Mouse (Mus musculus) granulocyte monocyte progenitor cell, adult 5-6 weeks (primary cell): ENCODE data around the gene 4930453N24Rik. TPM values are rescaled to one million over a fixed set of nuclear protein-coding genes. Genes with fewer than 3 reads are reported as not detected.

Experiments
- ATAC-seq: replicated peaks from 2 replicates; pipeline ENCODE4 v1.8.0; 2016; ENCODE audit warnings: mild to moderate bottlenecking, moderate TSS enrichment, inconsistent platforms; ENCODE audit not compliant: poor library complexity, severe bottlenecking
- total RNA-seq, 2 experiments: library from RNA; stranded (forward) in 1 of 2; stranded (reverse) in 1 of 2; fragments of 200-712, 200-1000 nt in 1 of 2; fragments of >200 nt in 1 of 2; fragmentation: Nextera tagmentation in 1 of 2; gene quantifications; 2 replicates each; pipeline ENCODE4 v1.2.3; 2014 to 2017

Gene 4930453N24Rik
- 26.0 and 32.7 TPM in 2 replicates for total RNA-seq (2014; fragmentation: Nextera tagmentation)
- 21.5 and 25.9 TPM in 2 replicates for total RNA-seq (2017)

DNA sequence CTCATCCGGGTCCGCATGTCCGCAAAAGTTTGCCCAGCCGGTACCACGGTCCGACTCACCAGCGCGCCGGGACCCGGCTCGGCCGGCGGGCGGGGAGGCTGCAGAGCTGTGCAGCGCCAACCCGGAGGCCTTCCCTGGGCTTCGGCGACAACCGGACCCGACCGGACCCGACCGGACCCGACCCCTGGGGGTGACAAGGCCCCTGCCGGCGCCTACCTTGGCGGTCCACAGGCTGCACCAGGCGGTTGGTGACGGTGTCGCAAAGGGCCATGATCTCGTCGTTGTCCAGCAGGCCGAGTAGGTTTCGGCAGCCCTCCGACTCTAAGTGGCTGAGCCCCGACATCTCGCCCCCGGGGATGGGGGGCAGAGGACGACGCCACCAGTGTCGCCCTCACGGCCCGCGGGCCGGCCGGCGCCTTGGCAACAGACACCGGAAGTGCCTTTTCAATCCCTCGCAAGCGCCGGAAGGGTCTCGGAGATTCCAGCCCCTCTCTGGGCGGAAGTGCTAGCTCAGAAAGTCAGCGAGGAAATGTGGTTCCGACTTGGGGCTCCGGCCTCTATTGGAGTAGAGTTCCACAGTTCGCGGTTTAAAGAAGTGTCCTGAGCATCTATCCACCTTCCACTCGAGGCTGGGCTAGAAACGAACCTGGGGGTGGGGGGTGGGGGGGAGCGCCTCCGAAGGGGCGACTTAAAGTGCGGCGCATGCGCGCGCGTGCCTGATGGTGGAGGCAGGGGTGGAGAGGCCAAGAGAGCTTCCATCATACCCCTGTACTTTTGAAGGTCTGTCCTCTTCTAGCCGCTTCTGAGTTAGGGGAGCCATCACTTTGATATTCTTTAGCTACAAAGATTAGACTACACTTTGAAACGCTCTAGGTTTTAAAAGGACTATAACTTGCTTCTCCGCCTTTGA is at the start of gene 4930453N24Rik:
Gene 4930453N24Rik, minus strand, starts transcription at position 641 of the 910 bp plus-strand sequence.
- peak; percentile 91 for ATAC-seq

DNA sequence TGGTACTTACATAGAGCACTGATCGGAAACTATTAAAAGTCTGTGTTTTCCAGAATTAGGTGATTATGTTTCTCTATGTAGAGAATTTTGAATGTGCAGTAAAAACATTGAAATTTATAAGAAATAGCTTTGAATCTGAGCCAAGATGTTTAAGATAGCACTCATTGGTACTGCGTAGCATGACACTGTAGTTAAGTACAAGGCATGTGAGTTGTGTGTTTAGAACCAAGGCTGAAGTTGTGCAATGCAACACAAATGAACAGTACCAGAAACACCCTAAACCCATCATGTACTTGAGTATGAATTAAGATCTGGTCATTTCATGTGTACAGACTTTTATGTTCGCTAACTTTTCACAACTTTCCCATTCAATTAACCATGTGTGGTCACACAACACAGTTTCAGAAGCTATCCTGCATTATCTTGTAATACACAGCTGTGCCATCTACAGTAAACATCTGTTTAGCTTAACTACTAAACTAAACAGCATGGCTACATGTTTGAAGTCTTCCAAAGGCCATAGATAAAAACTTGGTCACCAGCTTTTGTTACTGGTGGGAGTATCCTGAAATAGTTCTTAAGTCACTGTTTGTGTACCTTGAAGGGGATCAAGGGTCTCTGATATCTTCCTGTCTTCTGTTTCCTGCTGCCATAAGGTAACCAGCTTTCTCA is 46.3 kb upstream of the 4930453N24Rik start:
- no peak for ATAC-seq

GRCm38 (mm10) chr16:64803041-64803440 is 32.1 kb upstream of the 4930453N24Rik start:
- no peak for ATAC-seq

GRCm38 (mm10) chr16:64801638-64802037 is 30.7 kb upstream of the 4930453N24Rik start:
- peak; percentile 100 for ATAC-seq

- ATAC-seq: no peak; the same call in 1 of the 2 replicates
Observed at GRCm38 (mm10) chr16:64800393-64800792, 29.4 kb upstream of the 4930453N24Rik start.

DNA sequence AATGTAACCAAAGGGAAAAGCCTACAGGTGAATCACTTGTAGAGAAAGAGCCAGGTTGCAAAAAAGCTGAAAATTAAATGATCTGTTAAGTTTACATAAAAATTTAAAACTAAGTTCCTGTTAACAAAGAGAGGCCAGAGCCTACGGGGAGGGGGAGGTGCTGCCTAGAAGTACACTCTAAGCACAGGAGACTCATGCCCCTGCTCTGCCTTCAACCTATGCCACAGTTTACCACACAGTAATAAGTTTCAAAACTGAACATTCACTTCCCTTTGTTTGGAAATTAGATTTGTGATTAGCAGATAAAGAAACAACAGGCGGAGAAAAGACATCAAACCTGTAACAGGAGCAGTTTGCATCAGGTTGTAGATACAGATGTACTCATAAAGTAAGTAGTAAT is 23.8 kb upstream of the 4930453N24Rik start:
- peak; percentile 89 for ATAC-seq

DNA sequence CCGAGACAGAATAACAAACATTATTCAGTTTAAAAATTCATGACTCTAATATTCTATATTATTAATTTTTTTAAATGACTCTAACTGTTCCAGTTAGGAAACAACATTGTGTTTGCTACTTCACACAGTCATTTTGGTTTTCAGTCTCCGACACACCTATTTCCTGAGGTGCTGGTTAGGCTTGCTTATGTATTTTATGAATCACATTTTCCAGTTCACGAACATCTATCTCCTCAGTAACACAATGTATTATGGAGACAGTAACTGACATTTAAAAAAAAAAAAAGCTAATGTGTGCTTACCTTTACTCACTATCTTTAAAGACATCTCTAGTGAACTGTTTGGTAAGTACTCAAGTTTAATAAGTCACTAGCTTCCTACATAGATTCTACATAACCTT is 18.7 kb upstream of the 4930453N24Rik start:
- ATAC-seq: no peak

- no peak for ATAC-seq
Observed at GRCm38 (mm10) chr16:64775516-64775915, 4.6 kb upstream of the 4930453N24Rik start.

DNA sequence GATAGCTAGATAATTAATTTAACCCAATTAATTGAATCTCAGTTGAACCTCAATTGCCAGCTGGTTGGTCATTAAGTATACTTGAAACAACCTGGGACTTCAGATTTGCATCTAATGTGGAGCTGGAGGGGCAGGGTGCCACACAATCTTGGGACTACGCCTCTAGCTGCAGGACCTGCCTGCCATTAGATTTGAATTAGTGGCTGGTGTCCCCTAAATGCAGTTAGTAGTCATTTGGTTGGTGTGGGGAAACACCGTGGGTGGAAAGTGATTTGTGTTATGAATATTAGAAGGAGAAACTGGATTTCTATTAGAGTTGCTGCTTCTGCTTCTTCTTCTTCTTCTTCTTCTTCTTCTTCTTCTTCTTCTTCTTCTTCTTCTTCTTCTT is 464 bp upstream of the 4930453N24Rik start:
- ATAC-seq: no peak

GRCm38 (mm10) chr16:64766696-64767300 is 4.2 kb downstream of the 4930453N24Rik start:
- ATAC-seq: no peak

DNA sequence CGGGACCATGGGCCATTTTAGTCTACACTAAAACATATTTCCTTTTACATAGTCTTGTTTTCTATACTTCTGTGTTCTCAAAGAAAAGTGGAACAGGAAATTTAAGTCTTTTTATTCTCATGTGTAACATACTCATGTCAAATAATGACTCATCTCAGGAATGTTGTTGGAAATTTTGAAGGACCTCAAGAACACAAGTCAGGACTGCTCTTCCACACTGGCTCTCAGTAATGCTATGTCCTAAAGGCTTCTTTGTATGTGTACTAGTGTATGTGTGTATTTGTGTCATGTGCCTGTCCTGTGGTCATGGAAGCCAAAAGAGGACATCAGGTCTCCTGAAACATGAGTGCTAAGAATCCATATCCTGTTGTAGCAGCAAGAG is 11.7 kb downstream of the 4930453N24Rik start:
- no peak for ATAC-seq

DNA sequence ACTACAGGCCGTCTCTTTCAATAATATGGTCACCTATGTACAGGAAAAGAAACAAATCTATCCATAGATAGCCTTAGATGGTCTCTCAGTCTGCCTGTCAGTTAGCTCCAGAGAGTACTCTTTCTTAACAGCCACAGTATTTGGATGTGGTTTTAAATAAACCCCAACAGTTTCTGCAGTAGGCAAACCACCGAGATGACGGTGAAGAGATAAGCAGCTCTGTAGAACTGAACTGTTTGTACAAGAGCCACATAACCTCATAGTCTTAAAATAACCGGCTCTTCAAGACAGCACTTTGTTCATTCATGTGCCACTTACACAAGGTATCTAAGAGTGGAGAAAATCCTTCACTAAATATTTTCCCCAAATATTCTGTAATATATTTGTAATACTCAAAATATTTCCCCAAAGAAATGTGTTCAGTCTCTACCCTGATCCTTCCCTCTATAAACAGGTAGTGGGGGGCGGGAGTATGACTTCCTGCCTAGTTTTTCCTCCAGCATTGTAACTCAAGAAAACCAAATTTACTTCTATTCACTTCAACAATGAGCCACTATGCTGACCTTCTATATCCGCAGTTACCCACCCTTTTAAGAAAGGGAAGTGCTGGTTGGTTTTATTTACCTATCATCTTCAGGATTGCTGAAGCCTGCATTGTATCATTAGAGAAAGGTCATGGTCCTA is 12.3 kb downstream of the 4930453N24Rik start:
- ATAC-seq: peak; percentile 54

- peak; percentile 20; the same call in 1 of the 2 replicates for ATAC-seq
Observed at GRCm38 (mm10) chr16:64757666-64758400, 13.1 kb downstream of the 4930453N24Rik start.

- peak; percentile 72 for ATAC-seq
Observed at GRCm38 (mm10) chr16:64756321-64756720, 14.6 kb downstream of the 4930453N24Rik start.

DNA sequence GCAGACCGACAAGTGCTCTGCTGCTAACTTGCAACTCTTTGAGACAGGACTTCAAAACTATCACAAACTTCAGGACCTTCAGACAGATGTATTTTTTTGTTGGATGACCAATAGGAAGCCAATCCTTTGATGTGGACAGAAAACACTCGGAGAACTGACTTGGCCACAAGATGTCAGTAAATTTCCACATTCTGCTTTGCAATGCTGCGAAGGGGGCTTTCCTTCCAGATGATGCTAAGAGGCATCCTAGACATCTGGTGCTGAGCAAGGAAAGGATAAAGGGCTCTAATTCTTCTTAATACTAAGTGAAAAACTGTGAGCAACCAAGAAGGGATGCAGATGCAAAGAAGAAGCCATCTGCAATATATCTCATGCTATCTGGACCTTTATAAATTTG is 16.2 kb downstream of the 4930453N24Rik start:
- ATAC-seq: peak; percentile 42

- no peak for ATAC-seq
Observed at GRCm38 (mm10) chr16:64753990-64754742, 16.8 kb downstream of the 4930453N24Rik start.

DNA sequence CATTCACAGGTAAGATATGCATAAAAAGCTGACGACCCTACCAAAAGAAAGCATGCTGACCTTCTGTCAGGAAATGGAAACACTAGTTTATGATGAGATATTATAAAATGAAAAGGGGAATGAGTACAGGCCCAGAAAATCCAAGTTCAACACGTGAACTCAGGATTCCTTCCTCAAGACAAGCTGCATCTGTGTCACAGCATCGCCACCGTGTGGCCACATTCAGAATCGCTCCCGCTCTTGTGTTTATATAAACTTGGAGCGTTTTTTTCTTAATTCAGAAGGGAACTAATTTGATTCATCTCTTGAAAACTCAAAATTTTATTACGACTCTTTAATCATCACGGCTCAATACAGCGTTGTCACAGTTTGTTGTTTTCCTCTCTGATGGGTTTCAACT is 22.7 kb downstream of the 4930453N24Rik start:
- peak; percentile 85 for ATAC-seq

GRCm38 (mm10) chr16:64745089-64745488 is 25.9 kb downstream of the 4930453N24Rik start:
- ATAC-seq: peak; percentile 82

DNA sequence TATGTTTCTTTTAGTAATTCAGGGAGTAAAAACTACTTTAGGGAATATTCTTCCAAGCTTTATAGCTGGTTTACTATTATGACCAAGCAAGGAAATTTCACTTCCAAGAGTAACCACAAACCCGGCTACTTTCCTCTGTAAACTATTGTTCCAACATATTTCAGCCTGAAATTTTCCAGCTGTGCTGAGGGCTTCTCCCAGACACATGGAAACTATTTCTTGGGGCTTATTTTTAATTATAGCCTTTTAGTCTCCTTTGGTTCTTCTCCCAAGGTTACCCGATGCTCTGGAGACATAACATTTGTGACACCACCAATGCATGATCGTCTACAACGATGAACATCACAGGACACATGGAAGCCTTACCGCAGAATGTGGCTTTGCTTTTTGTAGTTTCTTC is 33.7 kb downstream of the 4930453N24Rik start:
- no peak for ATAC-seq
